Mouse (Mus musculus) large intestine, adult 2 months (tissue): ENCODE measurements at regions not wholly inside any gene's neighbourhood (a gene's known extent, or its start where the extent isn't known, plus 50 kb on each side); places are given as distances from the start of the nearest gene placed in this dataset.

Experiments
- DNase-seq: peaks from one replicate; pipeline ENCODE4 v3.0.0-alpha.2; 2012; ENCODE audit warnings: low read depth, low spot score
- WGBS: fragments of 180-500 bp; shearing (Covaris S2); methylation state at CpG from one replicate; pipeline ENCODE4 v1.1.7; 2018; 5-methylcytosine and 5-hydroxymethylcytosine counted together

- DNase-seq, result no peak
- 84% methylated on average over 12 of the region's 12 CpGs for WGBS
Measured at GRCm38 (mm10) chr17:9879556-9880206, 210.2 kb upstream of the Pabpc6 start.

- DNase-seq, result no peak
- WGBS, result 81% methylated on average over 10 of the region's 10 CpGs
Measured at GRCm38 (mm10) chr17:9873695-9874094, 204.2 kb upstream of the Pabpc6 start.

- WGBS, result 59% methylated on average over 3 of the region's 3 CpGs
- DNase-seq, result no peak
Measured at GRCm38 (mm10) chr17:9870237-9870636, 200.7 kb upstream of the Pabpc6 start.

- WGBS, result 80% methylated on average over 11 of the region's 11 CpGs
Measured at GRCm38 (mm10) chr17:9868747-9869281, 199.3 kb upstream of the Pabpc6 start.

GRCm38 (mm10) chr17:9864254-9864653 lies 194.7 kb upstream of the Pabpc6 start:
- no peak for DNase-seq
- 33% methylated on average over 10 of the region's 10 CpGs for WGBS

More at GRCm38 (mm10) chr17:9868747-9869281, 199.3 kb upstream of the Pabpc6 start:
- no peak for DNase-seq

GRCm38 (mm10) chr17:9861923-9862854 lies 192.7 kb upstream of the Pabpc6 start:
- WGBS, result 69% methylated on average over 15 of the region's 15 CpGs
- DNase-seq, result no peak

- 90% methylated on average over 6 of the region's 6 CpGs for WGBS
Measured at GRCm38 (mm10) chr17:9861346-9861745, 191.8 kb upstream of the Pabpc6 start.

GRCm38 (mm10) chr17:9848559-9849357 lies 179.2 kb upstream of the Pabpc6 start:
- DNase-seq, result no peak
- 78% methylated on average over 9 of the region's 9 CpGs for WGBS

More at GRCm38 (mm10) chr17:9861346-9861745, 191.8 kb upstream of the Pabpc6 start:
- DNase-seq, result no peak

- WGBS, result 54% methylated on average over 4 of the region's 4 CpGs
- DNase-seq, result no peak
Measured at GRCm38 (mm10) chr17:9845451-9846075, 176.0 kb upstream of the Pabpc6 start.

- WGBS, result 76% methylated on average over 2 of the region's 2 CpGs
- DNase-seq, result no peak
Measured at GRCm38 (mm10) chr17:9841103-9841502, 171.6 kb upstream of the Pabpc6 start.

GRCm38 (mm10) chr17:9839256-9839655 lies 169.7 kb upstream of the Pabpc6 start:
- 75% methylated on average over 7 of the region's 7 CpGs for WGBS
- DNase-seq, result no peak

GRCm38 (mm10) chr17:9836995-9837842 lies 167.7 kb upstream of the Pabpc6 start:
- no peak for DNase-seq
- 74% methylated on average over 7 of the region's 7 CpGs for WGBS

- WGBS, result 80% methylated on average over 5 of the region's 5 CpGs
- DNase-seq, result no peak
Measured at GRCm38 (mm10) chr17:9829895-9830294, 160.4 kb upstream of the Pabpc6 start.

GRCm38 (mm10) chr17:9821358-9821757 lies 151.8 kb upstream of the Pabpc6 start:
- 56% methylated on average over 4 of the region's 4 CpGs for WGBS
- DNase-seq, result no peak

GRCm38 (mm10) chr17:9817056-9817455 lies 147.5 kb upstream of the Pabpc6 start:
- no peak for DNase-seq

GRCm38 (mm10) chr17:9797069-9797468 lies 127.6 kb upstream of the Pabpc6 start:
- DNase-seq, result no peak
- 90% methylated on average over 8 of the region's 8 CpGs for WGBS

- WGBS, result 79% methylated on average over 13 of the region's 13 CpGs
- DNase-seq, result no peak
Measured at GRCm38 (mm10) chr17:9796225-9796988, 126.9 kb upstream of the Pabpc6 start.

GRCm38 (mm10) chr17:9778866-9779265 lies 109.3 kb upstream of the Pabpc6 start:
- DNase-seq, result no peak
- WGBS, result 92% methylated on average over 5 of the region's 5 CpGs
